Mouse (Mus musculus) layer of hippocampus, adult 9-10 months (tissue): Measurements from ENCODE around the gene Cdip1.
A peak's percentile ranks its signal among the peaks of the same experiment; 100 is the strongest.

Source experiments
- DNase-seq: peaks from one replicate; pipeline ENCODE4 v3.0.0; 2022; ENCODE audit warnings: low spot score

The Cdip1 gene

DNA sequence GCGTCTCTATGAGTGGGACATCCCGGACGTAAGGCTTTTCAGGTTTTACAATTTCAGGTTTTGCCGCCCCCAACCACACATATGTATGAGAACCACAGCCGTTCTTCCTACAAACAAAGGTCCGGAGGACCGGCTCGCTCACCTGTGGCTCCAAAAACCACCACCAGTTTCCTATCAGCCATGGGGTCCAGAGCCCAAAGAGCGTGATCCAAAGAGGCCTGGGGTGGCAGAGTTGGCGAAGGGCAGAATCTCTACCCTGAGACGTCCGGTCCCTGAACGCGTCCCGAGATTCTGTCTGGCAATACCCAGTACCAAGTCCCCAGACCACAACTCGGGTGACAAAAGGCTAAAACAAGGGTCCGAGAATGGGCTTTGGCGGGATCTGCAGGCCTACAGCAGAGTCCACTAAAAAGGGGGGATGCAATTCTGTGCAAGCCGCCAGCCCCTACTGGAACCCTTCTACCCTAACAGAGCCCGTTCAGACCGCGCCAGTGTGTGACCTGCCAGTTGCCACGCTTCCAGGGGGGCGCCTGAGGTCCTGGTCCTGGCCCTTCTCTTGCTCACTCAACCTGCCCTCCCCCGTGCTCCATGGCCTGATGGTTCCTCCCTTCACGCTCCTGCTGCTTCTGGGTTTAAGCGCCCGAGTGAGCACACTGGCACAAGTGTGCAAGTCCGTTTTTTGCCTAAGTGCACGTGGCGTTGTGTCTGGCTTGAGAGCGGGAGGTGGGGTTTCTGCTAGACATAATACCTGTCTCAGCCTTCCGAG lies 71.2 kb downstream of the Cdip1 start, which contains the start of gene Nmral1:
TSS of gene Nmral1 (minus strand) at position 604 of the 766 bp plus-strand sequence.
- peak; percentile 36 for DNase-seq

DNA sequence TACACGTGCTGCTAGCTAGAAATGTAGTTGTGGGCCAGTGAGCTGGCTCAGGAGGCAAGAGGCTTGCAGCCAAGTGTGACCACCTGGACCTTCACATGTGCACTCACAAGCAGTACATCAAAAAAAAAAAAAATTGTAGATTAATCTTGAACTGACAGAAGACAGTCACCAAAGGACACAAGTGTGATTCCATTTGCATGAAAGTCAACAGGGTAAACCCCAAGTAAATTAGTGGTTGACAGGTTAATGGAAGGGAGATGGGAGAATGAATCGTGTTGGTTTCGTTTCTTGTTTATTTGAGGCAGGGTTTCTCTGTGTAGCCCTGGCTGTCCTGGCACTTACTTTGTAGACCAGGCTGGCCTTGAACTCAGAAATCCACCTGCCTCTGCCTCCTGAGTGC lies 72.2 kb downstream of the Cdip1 start:
- no peak for DNase-seq

DNA sequence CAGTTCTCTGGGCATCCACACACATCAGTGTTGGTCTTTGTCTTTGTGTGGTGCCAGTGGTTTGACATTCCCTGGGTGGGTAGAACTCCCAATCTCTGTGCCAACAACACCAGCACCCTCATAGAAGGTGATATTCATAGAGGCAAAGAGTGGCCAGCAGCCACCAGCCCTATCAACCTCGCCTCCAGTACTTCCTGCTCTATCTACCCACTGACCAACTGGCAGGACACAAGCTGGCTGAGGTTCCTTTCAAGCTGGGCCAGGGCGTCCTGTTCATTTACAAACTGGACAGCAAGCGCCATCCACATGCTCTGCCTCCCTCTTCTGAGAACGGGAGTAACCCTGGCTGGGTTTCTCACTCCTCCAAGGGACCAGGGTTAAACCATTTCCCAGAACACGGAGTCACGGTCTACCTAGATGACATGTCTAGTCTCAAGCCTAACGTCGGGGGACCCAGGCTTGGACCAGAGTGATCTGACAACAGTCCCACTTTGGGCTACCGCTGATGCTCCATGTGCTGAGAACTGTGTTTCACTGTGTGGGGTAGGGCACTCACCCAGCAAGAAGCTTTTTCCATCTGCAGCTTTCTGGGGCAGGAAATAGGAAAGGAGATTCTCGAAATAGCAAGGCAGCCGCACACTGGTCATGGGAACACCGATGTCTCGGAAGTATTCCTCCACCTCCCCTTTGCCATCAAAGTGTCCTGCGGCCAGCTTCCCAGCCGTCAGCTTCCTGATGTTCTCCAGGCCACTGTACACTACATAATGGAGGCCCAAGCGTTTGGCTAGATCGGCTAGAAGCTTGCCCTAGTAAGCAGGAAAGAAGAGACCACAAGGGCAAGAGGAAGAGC lies 76.0 kb downstream of the Cdip1 start:
- no peak for DNase-seq

DNA sequence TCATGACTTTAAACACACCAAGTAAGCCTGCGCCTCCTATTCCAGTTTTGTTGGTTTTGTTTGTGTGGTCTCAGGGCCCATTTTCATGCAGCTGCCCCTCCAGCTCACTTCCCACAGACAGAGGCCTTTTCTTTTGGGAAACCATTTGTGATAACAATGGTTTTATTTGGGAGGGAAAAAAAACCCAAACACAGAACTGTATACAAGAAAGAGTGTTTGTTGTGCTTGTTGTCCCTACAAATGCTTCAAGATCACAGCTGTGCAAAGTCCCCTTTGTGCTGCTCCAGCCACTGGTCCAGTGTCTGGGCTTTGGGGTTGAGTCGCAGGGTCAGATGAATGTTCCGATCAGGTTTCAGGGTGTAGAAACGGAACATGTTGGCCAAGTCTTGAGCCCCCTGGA lies 78.9 kb downstream of the Cdip1 start:
- no peak for DNase-seq

DNA sequence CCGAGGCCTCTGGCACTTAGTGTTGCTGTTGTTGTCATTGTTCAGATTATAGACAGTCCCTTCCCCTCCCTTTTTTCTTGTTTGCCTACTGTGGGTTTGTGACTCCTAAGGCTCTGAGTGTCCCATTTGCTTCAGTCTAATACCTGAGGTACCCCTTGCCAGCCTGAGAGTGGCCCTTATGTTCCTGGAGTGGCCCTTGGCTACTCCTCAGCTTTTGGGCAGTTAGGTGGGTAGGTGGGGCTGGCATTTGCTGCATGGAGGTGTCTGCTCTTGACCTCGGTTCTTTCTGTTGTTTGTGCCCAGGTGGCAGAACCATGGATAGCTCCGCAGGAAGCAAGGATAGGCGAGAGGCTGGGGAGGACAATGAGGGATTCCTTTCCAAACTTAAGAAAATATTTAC lies 84.6 kb downstream of the Cdip1 start:
- DNase-seq: no peak

DNA sequence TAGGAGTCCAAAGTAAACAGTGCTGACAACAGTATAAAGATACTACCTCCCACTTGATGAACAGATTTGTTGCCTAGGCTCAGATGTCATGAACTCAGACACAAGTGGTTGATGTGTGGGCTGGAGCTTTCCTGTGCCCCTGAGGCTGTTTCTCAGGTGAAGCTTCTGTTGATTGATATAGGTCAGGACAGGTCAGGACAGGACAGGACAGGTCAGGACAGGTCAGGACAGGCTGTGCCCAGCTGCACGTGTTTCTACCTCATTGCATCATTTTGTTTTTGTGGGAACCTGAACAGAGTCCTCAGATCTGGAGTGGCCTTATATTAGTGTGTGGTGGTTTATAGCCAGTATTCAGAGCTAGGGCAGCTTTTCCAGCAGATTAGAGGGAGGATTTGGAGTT lies 87.4 kb downstream of the Cdip1 start:
- DNase-seq: no peak

DNA sequence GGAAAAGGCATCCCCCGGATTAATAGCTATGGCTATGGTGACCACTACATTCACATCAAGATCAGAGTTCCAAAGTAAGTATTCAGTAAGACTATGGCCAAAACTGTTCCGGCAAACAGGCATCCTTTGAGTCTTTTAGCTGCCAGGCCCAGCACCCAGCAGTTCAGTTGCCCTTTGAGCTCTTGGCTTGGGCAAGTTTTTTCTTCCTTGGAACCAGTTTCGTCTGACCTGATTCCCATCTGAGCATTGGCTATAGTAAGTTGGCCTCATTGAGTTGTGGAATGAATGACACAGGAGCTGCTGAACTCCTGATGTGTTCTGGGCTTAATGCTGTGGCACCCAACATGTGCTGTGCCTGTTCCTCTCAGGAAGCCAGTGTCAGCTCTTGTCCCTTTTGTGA lies 88.9 kb downstream of the Cdip1 start:
- no peak for DNase-seq
